Comparison of ENCODE assay signal across 17 mouse cellular contexts in the genomic region with DNA sequence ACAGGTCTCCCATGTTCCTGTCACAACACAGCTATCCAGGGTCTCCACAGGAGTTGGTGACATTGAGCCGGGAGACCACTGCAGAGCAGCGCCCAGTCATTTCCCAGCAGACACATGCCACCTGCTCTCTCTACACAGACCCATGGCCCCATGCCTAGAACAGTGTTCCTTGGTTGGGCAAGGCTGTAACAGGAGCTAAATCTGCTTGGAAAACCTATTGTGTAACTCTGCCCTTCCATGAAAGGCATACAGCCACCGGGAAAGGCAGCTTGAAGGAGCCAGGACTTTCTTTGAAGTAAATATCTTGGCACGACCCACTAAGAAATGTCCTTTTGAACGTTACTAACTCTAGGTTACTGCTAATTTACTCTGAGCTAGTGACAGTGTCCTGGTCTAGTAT. TPM values are rescaled to one million over a fixed set of nuclear protein-coding genes. Genes with fewer than 3 reads are reported as not detected.
DNase-seq lines count a peak whose midpoint lies in the region; ATAC-seq and TF ChIP-seq lines count a peak whose summit lies in the region.
"Had no signal": no experiment of that assay in that cellular context is flagged by ENCODE, and none has a peak within 500 bp of the region (broad histone marks: within the 10 kb centered on the region; RNA-seq: fewer than 3 reads in every experiment).

No protein-coding gene starts in this region.

- peaks cover 11% of the 10 kb centered on the region for H3K4me1 ChIP-seq in kidney, embryonic 15.5 days
- H3K4me1 ChIP-seq: liver, embryonic 15.5 days had no signal

- H3K27me3 ChIP-seq in kidney, embryonic 15.5 days: no peaks in the 10 kb centered on the region
- H3K27me3 ChIP-seq: neural tube, embryonic 13.5 days had no signal

- no peak overlapping the region for H3K4me2 ChIP-seq in kidney, embryonic 15.5 days
- H3K4me2 ChIP-seq: limb, embryonic 13.5 days; liver, embryonic 15.5 days; neural tube, embryonic 13.5 days had no signal

- TF ChIP-seq CTCF in gastrocnemius, adult 2 months (IDR thresholded peaks at IDR 0.05): no peak

- intact Hi-C loops in gastrocnemius, adult 2 months (cut with DNase I): loop anchor here (2.0 kb wide), 1 partner anchor 45 kb away; no protein-coding TSS in a partner anchor

- no peak overlapping the region for H3K4me3 ChIP-seq in gastrocnemius, adult 2 months
- H3K4me3 ChIP-seq in kidney, embryonic 15.5 days (replicated peaks): no peak overlapping the region
- H3K4me3 ChIP-seq: heart, embryonic 10.5 days; left cerebral cortex, adult 2 months; limb, embryonic 13.5 days; liver, embryonic 15.5 days; neural tube, embryonic 13.5 days had no signal

- H3K9ac ChIP-seq in kidney, embryonic 15.5 days: no peak overlapping the region
- H3K9ac ChIP-seq: limb, embryonic 13.5 days; liver, embryonic 15.5 days; neural tube, embryonic 13.5 days had no signal

- ATAC-seq in kidney, embryonic 15.5 days (replicated peaks; ENCODE audit: low FRiP score): no peak
- no peak for ATAC-seq in megakaryocyte-erythroid progenitor cell, adult 5-6 weeks (replicated peaks; ENCODE audit: low FRiP score, low TSS enrichment, poor library complexity, severe bottlenecking)

- peak overlapping the region; percentile 62 for H3K27ac ChIP-seq in gastrocnemius, adult 2 months
- no peak overlapping the region for H3K27ac ChIP-seq in kidney, embryonic 15.5 days
- H3K27ac ChIP-seq: heart, embryonic 10.5 days; left cerebral cortex, adult 2 months; limb, embryonic 13.5 days; liver, embryonic 15.5 days; neural tube, embryonic 13.5 days had no signal

- DNase-seq in gastrocnemius, adult 2 months: peak; percentile 65
- DNase-seq in gastrocnemius, postnatal 25 days: no peak
- peak; percentile 63 for DNase-seq in lung, postnatal 10 days
- DNase-seq in lung, postnatal 4 days: no peak
- peak; percentile 50 for DNase-seq in gonadal fat pad, adult 2 months (ENCODE audit: low read depth)
- DNase-seq: thymus, adult 18-20 months had no signal

- WGBS in kidney, embryonic 15.5 days: 67% methylated on average over 5 of the region's 5 CpGs

- no peaks in the 10 kb centered on the region for H3K9me3 ChIP-seq in kidney, embryonic 15.5 days (replicated peaks)
- H3K9me3 ChIP-seq: heart, embryonic 10.5 days; limb, embryonic 13.5 days; liver, embryonic 15.5 days; neural tube, embryonic 13.5 days had no signal

- H3K36me3 ChIP-seq in kidney, embryonic 15.5 days: no peaks in the 10 kb centered on the region
- H3K36me3 ChIP-seq: heart, embryonic 10.5 days; limb, embryonic 13.5 days; liver, embryonic 15.5 days; neural tube, embryonic 13.5 days had no signal

RNA-seq across cellular contexts. Expression of gene Accsl, which starts 40.8 kb away (rescaled TPM):
- total RNA-seq in gastrocnemius, adult 2 months (2021): not detected
- not detected for total RNA-seq in gastrocnemius, postnatal 25 days (2021)
- polyA plus RNA-seq in gonadal fat pad, adult 2 months (2012; rRNA removed): 0.43 and 0.82 TPM in 2 replicates
- not detected in 2 replicates for polyA plus RNA-seq in kidney, embryonic 15.5 days (2015; fragmentation: Nextera tagmentation; extraction: Ambion mirVana)
- not detected in 2 replicates for total RNA-seq in megakaryocyte-erythroid progenitor cell, adult 5-6 weeks (2014; fragmentation: Nextera tagmentation)
- not detected in 2 replicates for total RNA-seq in megakaryocyte-erythroid progenitor cell, adult 5-6 weeks (2017)
- total RNA-seq: heart, postnatal 36 days; layer of hippocampus, adult 18-20 months; megakaryocyte progenitor cell, adult 5-6 weeks had no signal
- polyA plus RNA-seq: heart, embryonic 10.5 days; kidney, embryonic 14.5 days; limb, embryonic 13.5 days; liver, embryonic 15.5 days had no signal

RNA-seq across cellular contexts. Expression of gene Gm13889, which starts 47.3 kb away (rescaled TPM):
- 1 to 10 TPM; 4.1 to 6.1 TPM for total RNA-seq in gastrocnemius, adult 2 months (2021)
- 1 to 10 TPM; 8.3 to 8.8 TPM for total RNA-seq in gastrocnemius, postnatal 25 days (2021)
- polyA plus RNA-seq in gonadal fat pad, adult 2 months (2012; rRNA removed): 7.1 and 9.6 TPM in 2 replicates
- 9.2 and 11.1 TPM in 2 replicates for polyA plus RNA-seq in kidney, embryonic 15.5 days (2015; fragmentation: Nextera tagmentation; extraction: Ambion mirVana)
- not detected in 2 replicates for total RNA-seq in megakaryocyte-erythroid progenitor cell, adult 5-6 weeks (2014; fragmentation: Nextera tagmentation)
- not detected in 2 replicates for total RNA-seq in megakaryocyte-erythroid progenitor cell, adult 5-6 weeks (2017)
- total RNA-seq: megakaryocyte progenitor cell, adult 5-6 weeks had no signal

RNA-seq across cellular contexts. Expression of gene Accs, which starts 60.0 kb away (rescaled TPM):
- total RNA-seq in gastrocnemius, adult 2 months (2021): 1 to 10 TPM; 1.7 to 2.2 TPM
- total RNA-seq in gastrocnemius, postnatal 25 days (2021): 1 to 10 TPM; 2.3 to 4.1 TPM
- 13.2 and 22.0 TPM in 2 replicates for polyA plus RNA-seq in gonadal fat pad, adult 2 months (2012; rRNA removed)
- 8.7 and 10.6 TPM in 2 replicates for polyA plus RNA-seq in kidney, embryonic 15.5 days (2015; fragmentation: Nextera tagmentation; extraction: Ambion mirVana)
- 2.6 and 3.0 TPM in 2 replicates for total RNA-seq in megakaryocyte-erythroid progenitor cell, adult 5-6 weeks (2014; fragmentation: Nextera tagmentation)
- 4.8 and 5.3 TPM in 2 replicates for total RNA-seq in megakaryocyte-erythroid progenitor cell, adult 5-6 weeks (2017)

Comparison
In these comparisons a context has a peak if more than half of its experiments do, and no peak if none do; other contexts are left out.
1. DNase-seq: peak in gastrocnemius, adult 2 months (single experiment), lung, postnatal 10 days (single experiment) and gonadal fat pad, adult 2 months (single experiment); none in gastrocnemius, postnatal 25 days (single experiment) and lung, postnatal 4 days (0 of 2).
2. RNA of gene Gm13889, which starts 47.3 kb away (total RNA-seq): 8.3 to 8.8 TPM in gastrocnemius, postnatal 25 days and 4.1 to 6.1 TPM in gastrocnemius, adult 2 months; not detected in megakaryocyte-erythroid progenitor cell, adult 5-6 weeks; every median in the first group is over 4 times any median in the second.